Mouse (Mus musculus) midbrain, embryonic 15.5 days (tissue): Measurements from ENCODE around the gene Spon2. TPM values are rescaled to one million over a fixed set of nuclear protein-coding genes. Genes with fewer than 3 reads are reported as not detected.

Experiments
- ATAC-seq: fragments of 200-750 bp; cut with Nextera tagmentation; replicated peaks from 2 replicates; pipeline ENCODE4 v1.8.0; 2017; ENCODE audit warnings: moderate TSS enrichment
- H3K27ac ChIP-seq: fragments of 300-500 bp; sonication (generic); 2 replicates; pipeline ENCODE4 v1.5.1; 2015; ENCODE audit warnings: mild to moderate bottlenecking, inconsistent platforms
- H3K27me3 ChIP-seq: fragments of 300-500 bp; sonication (generic); replicated peaks from 2 replicates; pipeline ENCODE4 v1.6.1; 2015; ENCODE audit warnings: inconsistent platforms
- H3K36me3 ChIP-seq: fragments of 300-500 bp; sonication (generic); replicated peaks from 2 replicates; pipeline ENCODE4 v1.6.1; 2015; ENCODE audit warnings: inconsistent platforms
- H3K4me1 ChIP-seq: fragments of 300-500 bp; sonication (generic); 2 replicates; pipeline ENCODE4 v1.6.1; 2015; ENCODE audit warnings: inconsistent platforms
- H3K4me2 ChIP-seq: fragments of 300-500 bp; sonication (generic); 2 replicates; pipeline ENCODE4 v1.6.1; 2015; ENCODE audit warnings: inconsistent platforms, mild to moderate bottlenecking, moderate library complexity
- H3K4me3 ChIP-seq: fragments of 300-500 bp; sonication (generic); 2 replicates; pipeline ENCODE4 v1.5.1; 2015; ENCODE audit warnings: mild to moderate bottlenecking, inconsistent platforms
- H3K9ac ChIP-seq: fragments of 300-500 bp; sonication (generic); 2 replicates; pipeline ENCODE4 v1.6.1; 2015; ENCODE audit warnings: mild to moderate bottlenecking, inconsistent platforms
- H3K9me3 ChIP-seq: fragments of 300-500 bp; sonication (generic); 2 replicates; pipeline ENCODE4 v1.6.1; 2016; ENCODE audit warnings: inconsistent platforms
- WGBS: fragments of 180-500 bp; shearing (Covaris S2); methylation state at CpG from one replicate; pipeline ENCODE4 v1.1.7; 2015; ENCODE audit warnings: mixed read lengths; 5-methylcytosine and 5-hydroxymethylcytosine counted together
- polyA plus RNA-seq: library from polyadenylated mRNA; unstranded; fragments of >200 nt; fragmentation: Nextera tagmentation; extraction: Ambion mirVana; gene quantifications from 2 replicates; pipeline ENCODE4 v1.2.1, GENCODE M21; 2015

Gene Spon2
- polyA plus RNA-seq, 1 experiment from 2014 or later = 4.1 TPM

DNA sequence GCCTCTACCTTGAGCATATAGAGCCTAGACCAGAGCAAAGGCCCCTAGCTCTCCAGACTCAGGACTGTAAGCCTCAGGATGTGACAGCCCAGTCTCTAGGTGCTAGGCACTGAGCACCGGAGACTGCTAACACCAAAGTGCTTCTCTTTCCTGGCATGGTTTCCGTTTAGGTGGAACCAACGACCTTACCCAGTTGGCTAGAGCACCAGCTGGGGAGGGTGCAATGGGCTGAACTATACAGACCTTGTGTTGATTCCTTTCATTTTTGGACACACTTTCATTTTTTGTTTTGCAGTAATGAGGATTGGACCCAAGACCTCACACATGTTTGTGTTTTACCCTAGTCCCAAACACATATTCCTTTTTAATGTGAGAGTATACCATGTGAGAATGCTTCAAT is 7.7 kb downstream of the Spon2 start:
- no peak overlapping the region for H3K27ac ChIP-seq
- WGBS = 93% methylated on average over 3 of the region's 3 CpGs
- no peak overlapping the region for H3K4me3 ChIP-seq
- H3K4me1 ChIP-seq = no peaks in the 10 kb centered on the region
- no peak overlapping the region for H3K4me2 ChIP-seq
- H3K36me3 ChIP-seq = no peaks in the 10 kb centered on the region
- H3K9ac ChIP-seq = no peak overlapping the region
- H3K9me3 ChIP-seq = no peaks in the 10 kb centered on the region
- H3K27me3 ChIP-seq = no peaks in the 10 kb centered on the region
- no peak for ATAC-seq

GRCm38 (mm10) chr5:33208533-33209245 is 9.6 kb downstream of the Spon2 start:
- Histone ChIP-seq H3K27ac (no peak overlapping the region), H3K4me3 (no peak overlapping the region), H3K9me3 (no peaks in the 10 kb centered on the region), H3K4me2 (no peak overlapping the region), H3K27me3 (no peaks in the 10 kb centered on the region), H3K4me1 (no peaks in the 10 kb centered on the region), H3K36me3 (no peaks in the 10 kb centered on the region), H3K9ac (no peak overlapping the region)
- no peak for ATAC-seq
- 70% methylated on average over 14 of the region's 14 CpGs for WGBS

DNA sequence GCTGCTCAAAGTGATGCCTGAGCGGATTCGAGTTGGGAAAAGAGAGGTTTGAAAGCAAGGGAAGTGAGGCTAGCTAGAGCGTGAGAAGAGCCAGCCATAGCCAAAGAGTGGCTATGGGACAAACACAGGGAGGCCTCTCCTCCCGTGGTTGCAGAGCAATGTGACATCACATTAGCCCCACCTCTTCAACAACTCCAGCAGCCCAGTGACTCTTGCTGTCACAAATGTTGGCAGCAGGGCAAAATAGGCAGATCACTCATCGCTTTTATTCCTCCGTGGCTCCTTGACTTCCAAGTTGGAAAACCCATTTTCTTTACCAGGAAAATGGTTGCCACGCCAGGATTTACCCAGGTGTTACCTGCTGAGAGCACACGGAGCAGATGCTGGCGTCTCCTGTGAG is 11.1 kb downstream of the Spon2 start:
- no peaks in the 10 kb centered on the region for H3K4me1 ChIP-seq
- no peak overlapping the region for H3K27ac ChIP-seq
- H3K27me3 ChIP-seq = no peaks in the 10 kb centered on the region
- no peak for ATAC-seq
- no peaks in the 10 kb centered on the region for H3K9me3 ChIP-seq
- no peaks in the 10 kb centered on the region for H3K36me3 ChIP-seq
- 51% methylated on average over 9 of the region's 9 CpGs for WGBS
- no peak overlapping the region for H3K4me3 ChIP-seq
- no peak overlapping the region for H3K9ac ChIP-seq
- H3K4me2 ChIP-seq = no peak overlapping the region

GRCm38 (mm10) chr5:33206328-33206727 is 11.9 kb downstream of the Spon2 start:
- WGBS = 87% methylated on average over 7 of the region's 7 CpGs
- H3K4me2 ChIP-seq = no peak overlapping the region
- no peaks in the 10 kb centered on the region for H3K27me3 ChIP-seq
- no peak overlapping the region for H3K4me3 ChIP-seq
- no peaks in the 10 kb centered on the region for H3K9me3 ChIP-seq
- no peaks in the 10 kb centered on the region for H3K4me1 ChIP-seq
- H3K9ac ChIP-seq = no peak overlapping the region
- no peaks in the 10 kb centered on the region for H3K36me3 ChIP-seq
- H3K27ac ChIP-seq = no peak overlapping the region
- no peak for ATAC-seq

DNA sequence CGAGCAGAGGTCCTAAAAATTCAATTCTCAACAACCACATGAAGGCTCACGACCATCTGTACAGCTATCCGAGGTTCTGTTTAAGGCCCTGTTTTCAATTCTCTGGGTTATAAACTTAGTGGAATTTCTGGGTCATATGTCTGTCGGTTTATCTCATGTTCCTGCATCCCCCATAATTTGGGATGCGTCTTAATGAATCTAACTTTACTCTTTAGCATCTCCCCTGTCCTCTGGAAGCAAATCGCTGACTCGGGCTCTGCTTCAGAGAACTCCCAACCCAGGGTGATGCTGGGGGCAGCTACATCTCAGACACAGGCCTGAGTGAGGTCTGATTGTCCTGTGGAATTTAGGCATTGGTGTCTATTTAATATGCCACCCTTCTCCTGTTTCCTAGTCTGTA is 14.0 kb downstream of the Spon2 start:
- H3K9me3 ChIP-seq = no peaks in the 10 kb centered on the region
- WGBS = 79% methylated on average over 7 of the region's 7 CpGs
- no peak overlapping the region for H3K4me2 ChIP-seq
- no peak overlapping the region for H3K4me3 ChIP-seq
- H3K4me1 ChIP-seq = no peaks in the 10 kb centered on the region
- ATAC-seq = no peak
- H3K27ac ChIP-seq = no peak overlapping the region
- H3K27me3 ChIP-seq = no peaks in the 10 kb centered on the region
- H3K36me3 ChIP-seq = no peaks in the 10 kb centered on the region
- H3K9ac ChIP-seq = no peak overlapping the region

DNA sequence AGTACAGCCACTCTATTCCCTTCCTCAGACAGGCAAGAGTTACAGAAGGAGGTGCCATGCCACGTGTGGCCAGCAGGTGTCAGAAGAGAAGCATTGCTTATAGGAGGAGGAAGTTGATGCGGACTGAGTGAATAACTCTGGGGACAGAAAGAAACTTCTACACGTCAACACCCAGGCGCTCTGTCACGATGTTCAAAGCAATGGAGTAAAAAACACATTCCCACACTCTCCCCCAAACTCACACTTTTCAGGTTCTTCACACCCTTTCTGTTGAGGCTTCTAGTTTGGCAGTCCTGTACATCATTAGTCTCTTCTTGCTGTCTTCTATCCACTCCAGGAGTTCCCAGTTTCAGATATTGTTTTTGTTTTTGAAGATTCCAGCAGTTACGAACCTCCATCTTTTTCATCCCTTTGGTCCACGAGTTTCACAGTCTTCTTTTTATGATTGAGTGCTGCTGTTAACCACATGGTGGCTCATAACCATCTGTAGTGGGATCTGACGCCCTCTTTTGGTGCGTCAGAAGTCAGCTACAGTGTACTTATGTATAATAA is 14.5 kb downstream of the Spon2 start:
- Histone ChIP-seq H3K9me3 (no peaks in the 10 kb centered on the region), H3K4me3 (no peak overlapping the region), H3K27me3 (no peaks in the 10 kb centered on the region), H3K36me3 (no peaks in the 10 kb centered on the region), H3K4me2 (peak overlapping the region; percentile 26; the same call in 1 of the 2 replicates), H3K27ac (no peak overlapping the region), H3K9ac (no peak overlapping the region), H3K4me1 (no peaks in the 10 kb centered on the region)
- whole genome bisulfite sequencing = 16% methylated on average over 9 of the region's 9 CpGs
- ATAC-seq = peak; percentile 58; the same call in 1 of the 2 replicates

DNA sequence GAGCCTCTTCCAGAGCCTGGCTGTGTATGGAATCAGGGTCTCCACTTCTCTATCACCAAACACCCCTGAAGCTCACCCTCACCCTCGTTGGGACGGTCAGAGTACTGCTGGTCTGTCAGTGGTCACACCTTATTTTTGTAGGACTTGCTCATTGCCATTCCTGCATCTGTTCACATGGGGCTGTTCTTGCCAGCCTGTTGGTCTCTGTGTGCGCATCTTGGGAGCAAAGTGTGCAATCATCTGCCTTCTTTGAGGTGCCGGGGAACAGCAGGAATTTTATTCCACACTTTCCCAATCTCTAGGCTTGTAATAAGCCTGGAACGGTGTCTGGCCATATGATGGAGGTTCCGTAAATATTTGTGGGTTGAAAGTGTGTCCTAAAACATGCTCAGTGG is 15.1 kb downstream of the Spon2 start:
- WGBS = 84% methylated on average over 6 of the region's 6 CpGs
- Histone ChIP-seq H3K4me2 (no peak overlapping the region), H3K27me3 (no peaks in the 10 kb centered on the region), H3K9ac (no peak overlapping the region), H3K9me3 (no peaks in the 10 kb centered on the region), H3K36me3 (no peaks in the 10 kb centered on the region), H3K4me1 (no peaks in the 10 kb centered on the region), H3K4me3 (no peak overlapping the region), H3K27ac (no peak overlapping the region)
- no peak for ATAC-seq

DNA sequence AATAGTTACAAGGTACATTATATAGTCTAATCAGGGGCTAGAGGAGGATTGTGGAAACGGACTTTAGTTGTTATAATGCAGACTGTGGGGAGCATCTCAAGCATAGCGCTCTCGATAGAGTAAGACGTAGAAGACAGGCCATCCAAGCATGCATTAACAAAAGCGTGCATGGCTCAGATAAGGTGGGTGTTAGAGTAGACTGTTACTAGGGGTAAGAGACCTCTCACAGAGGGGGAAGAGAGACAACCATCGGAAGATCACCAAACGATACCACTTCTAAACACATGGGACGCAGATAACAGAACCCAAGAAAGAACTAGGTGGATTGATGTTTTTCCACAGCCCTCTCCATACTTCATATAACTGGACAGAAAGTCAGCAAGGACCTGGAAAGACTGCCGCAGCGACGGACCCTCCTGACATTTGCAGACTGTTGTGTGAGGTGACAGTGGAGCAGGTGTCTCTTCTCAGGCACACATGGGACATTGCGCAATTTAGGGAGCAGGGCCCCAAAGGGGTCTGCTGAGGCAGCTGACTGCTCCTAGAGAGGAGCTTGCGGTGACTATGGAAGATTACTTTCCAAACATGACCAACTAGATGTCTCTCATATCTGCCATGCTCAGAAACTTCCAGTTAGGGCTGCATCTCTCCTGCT is 15.6 kb downstream of the Spon2 start:
- Histone ChIP-seq H3K4me1 (no peaks in the 10 kb centered on the region), H3K9me3 (no peaks in the 10 kb centered on the region), H3K36me3 (no peaks in the 10 kb centered on the region), H3K27ac (no peak overlapping the region), H3K9ac (no peak overlapping the region), H3K4me2 (no peak overlapping the region), H3K27me3 (no peaks in the 10 kb centered on the region), H3K4me3 (no peak overlapping the region)
- WGBS = 80% methylated on average over 13 of the region's 13 CpGs
- ATAC-seq = no peak

DNA sequence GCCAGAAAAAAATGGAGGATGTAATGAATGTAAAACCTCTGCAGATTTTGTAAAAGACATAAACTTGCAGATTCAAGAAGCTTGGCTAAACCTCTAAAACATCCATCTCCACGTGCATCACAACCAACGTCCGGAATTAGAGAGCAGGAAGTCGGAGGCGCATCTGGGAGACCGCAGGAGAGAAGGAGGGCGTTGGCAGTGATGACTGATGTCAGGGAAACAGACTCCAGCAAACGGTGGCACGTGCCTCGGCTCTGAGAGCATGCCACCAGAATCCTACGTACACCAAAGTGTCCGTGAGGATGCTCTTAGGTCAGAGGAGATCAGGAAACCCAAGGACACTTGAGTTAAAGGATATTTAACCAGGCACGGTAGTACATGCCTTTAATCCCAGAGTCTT is 16.6 kb downstream of the Spon2 start:
- Histone ChIP-seq H3K36me3 (no peaks in the 10 kb centered on the region), H3K27ac (no peak overlapping the region), H3K9ac (no peak overlapping the region), H3K4me3 (no peak overlapping the region), H3K4me2 (no peak overlapping the region), H3K9me3 (no peaks in the 10 kb centered on the region), H3K27me3 (no peaks in the 10 kb centered on the region), H3K4me1 (no peaks in the 10 kb centered on the region)
- ATAC-seq = no peak
- WGBS = 74% methylated on average over 13 of the region's 13 CpGs

- 76% methylated on average over 1 of the region's 1 CpGs for WGBS
- Histone ChIP-seq H3K4me3 (no peak overlapping the region), H3K4me1 (no peaks in the 10 kb centered on the region), H3K9me3 (no peaks in the 10 kb centered on the region), H3K36me3 (no peaks in the 10 kb centered on the region), H3K27ac (no peak overlapping the region), H3K4me2 (no peak overlapping the region), H3K9ac (no peak overlapping the region), H3K27me3 (no peaks in the 10 kb centered on the region)
- ATAC-seq = no peak
Measured at GRCm38 (mm10) chr5:33200071-33200470, 18.2 kb downstream of the Spon2 start.

DNA sequence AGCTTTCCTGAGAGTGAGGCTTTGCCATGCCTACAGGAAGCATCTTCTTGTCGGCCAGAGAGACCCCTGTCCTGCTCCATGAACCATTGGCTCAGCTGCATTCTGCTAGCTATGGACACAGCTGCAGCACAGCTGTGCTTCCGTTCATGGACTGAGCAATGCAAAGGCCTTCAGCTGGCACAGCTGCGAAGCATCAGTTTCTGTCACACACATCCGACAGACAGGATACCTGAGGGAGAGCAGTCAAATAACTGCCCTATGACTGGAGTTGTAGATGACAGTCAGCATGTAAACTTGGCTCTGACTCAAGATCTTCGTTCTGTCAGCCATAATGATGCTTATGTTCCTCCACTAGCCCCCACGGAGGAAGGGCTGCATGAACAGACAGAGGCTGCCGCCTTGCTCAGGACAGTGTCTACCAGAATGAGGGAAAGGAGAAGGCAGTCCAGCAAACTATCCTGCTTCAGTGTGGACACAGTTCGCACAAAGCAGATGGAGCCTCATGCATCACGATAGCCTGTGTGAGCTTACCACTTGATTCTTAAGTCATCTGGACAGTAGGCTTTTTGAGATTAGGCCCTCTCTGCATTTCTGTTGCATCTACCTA is 22.9 kb downstream of the Spon2 start:
- Histone ChIP-seq H3K4me3 (no peak overlapping the region), H3K9me3 (no peaks in the 10 kb centered on the region), H3K4me1 (0 out of 2 replicates have a peak, but pooled peaks cover 2% of the 10 kb centered on the region), H3K36me3 (no peaks in the 10 kb centered on the region), H3K9ac (no peak overlapping the region), H3K4me2 (no peak overlapping the region), H3K27me3 (no peaks in the 10 kb centered on the region), H3K27ac (no peak overlapping the region)
- 85% methylated on average over 9 of the region's 9 CpGs for WGBS
- ATAC-seq = no peak

DNA sequence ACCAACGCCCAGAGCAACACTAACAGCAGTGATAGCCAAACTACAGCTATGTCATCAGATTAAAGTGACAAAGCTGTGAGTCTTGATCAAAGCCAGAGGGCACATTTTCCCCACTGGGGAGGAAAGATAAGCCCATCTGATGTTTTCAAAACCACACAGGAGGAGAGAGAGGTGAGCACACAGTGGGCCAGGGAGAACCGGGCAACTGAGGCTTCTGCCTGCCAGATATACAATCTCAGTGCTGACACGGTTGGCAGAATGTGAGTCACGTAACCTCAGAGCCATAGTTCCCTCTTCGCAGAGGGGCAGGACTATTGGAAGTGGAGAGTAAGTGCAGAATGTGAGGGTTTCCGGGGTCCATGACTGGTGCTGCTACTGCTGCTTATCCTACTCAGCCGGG is 24.7 kb downstream of the Spon2 start:
- Histone ChIP-seq H3K9ac (no peak overlapping the region), H3K36me3 (no peaks in the 10 kb centered on the region), H3K4me1 (0 out of 2 replicates have a peak, but pooled peaks cover 2% of the 10 kb centered on the region), H3K27ac (no peak overlapping the region), H3K9me3 (no peaks in the 10 kb centered on the region), H3K27me3 (no peaks in the 10 kb centered on the region), H3K4me2 (no peak overlapping the region), H3K4me3 (no peak overlapping the region)
- ATAC-seq = no peak
- WGBS = 41% methylated on average over 7 of the region's 7 CpGs
